Mouse (Mus musculus): Measurements from ENCODE around the gene Olfr5. TPM values are rescaled to one million over a fixed set of nuclear protein-coding genes. Genes with fewer than 3 reads are reported as not detected.

The Olfr5 gene
- not detected in 2 replicates for polyA plus RNA-seq (2015; fragmentation: Nextera tagmentation; extraction: Ambion mirVana)

DNA sequence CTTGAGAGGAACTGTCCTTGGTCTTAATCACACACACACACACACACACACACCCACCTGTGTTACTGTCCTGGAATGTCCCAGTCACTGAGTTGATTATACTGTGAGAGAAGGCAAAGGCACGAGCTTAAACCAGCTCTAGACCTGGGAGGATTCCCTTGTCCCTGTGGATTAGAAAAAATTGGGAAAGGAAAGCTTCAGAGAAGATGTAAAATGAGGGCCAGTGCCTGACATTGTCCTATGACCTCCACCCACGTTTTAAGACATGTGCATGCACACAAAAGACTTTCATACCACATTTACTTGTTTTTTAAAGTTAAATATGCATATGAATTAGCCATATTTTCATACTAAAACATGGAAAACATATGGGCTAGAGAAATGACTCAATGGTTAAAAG is at the start of gene Olfr5:
TSS of gene Olfr5 (minus strand) at position 101 of the 400 bp plus-strand sequence.

DNA sequence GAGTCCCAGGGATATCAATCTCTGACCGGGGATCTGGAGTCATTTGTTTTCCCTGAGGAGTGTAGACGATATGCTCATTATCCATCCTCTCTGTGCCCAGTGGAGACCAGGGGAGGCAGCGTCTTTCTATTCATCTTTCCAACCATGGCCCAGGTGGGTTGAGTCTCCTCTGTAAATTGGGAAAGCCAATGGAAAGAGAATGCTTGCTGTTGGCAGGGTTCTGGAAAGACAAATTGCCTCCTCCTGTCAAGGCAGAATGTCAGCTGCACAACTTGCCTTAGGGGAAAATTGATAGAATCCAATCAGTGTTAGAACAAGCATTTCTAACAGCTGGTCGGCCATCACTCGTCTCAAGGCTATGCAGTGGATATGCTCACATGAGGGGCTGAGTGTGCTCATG is 36.1 kb upstream of the Olfr5 start, which contains the start of gene Olfr1349:
TSS of gene Olfr1349 (minus strand) at position 101 of the 400 bp plus-strand sequence.

DNA sequence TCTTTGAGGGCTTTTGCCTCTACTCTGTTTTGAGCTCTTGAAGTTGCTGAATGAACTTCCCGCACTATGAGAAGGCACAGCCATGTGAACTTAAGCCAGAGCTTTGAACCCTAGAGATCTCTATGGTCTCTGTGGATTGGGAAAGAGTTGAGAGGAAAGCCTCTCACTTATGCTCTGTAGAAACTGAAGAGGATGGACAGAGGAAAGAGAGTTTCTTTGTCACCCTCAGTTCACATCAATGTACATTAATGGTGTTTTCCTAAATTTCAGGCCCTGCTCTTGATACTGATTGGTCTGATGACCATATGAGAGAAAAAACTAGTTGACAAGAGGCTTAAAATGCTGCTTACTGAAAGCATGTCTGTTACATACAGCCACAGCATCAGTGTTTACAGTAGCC is 21.9 kb upstream of the Olfr5 start, which contains the start of gene Olfr1348:
TSS of gene Olfr1348 (minus strand) at position 101 of the 400 bp plus-strand sequence.

GRCm38 (mm10) chr7:6499655-6500054 is 12.9 kb upstream of the Olfr5 start, which contains the start of gene Olfr1347:
Gene Olfr1347 (minus strand): TSS chr7:6499755.

DNA sequence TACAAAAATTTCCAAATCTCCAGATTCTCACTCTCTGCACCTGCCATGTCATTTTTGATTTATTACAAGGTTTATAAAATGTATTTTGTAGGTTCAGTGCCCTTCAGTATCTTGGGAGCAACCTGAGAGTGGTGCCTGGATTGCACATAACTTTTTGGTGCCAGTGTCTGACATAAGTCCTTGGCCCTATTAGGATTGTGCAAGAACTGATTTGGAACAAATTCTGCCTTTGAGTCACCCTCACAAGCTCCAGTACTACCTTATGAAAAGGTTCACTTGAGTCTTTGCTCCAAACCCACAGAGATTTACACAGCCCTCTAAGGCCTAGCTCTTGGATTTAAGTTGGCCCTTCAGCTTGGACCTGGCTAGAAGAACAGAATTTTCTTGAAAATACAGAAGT is 19.8 kb downstream of the Olfr5 start, which contains the start of gene Olfr1346:
TSS of gene Olfr1346 (plus strand) at position 151 of the 400 bp plus-strand sequence.

GRCm38 (mm10) chr7:6455868-6456267 is 30.9 kb downstream of the Olfr5 start, which contains the start of gene Olfr1336:
Gene Olfr1336 (plus strand): TSS chr7:6456168.

DNA sequence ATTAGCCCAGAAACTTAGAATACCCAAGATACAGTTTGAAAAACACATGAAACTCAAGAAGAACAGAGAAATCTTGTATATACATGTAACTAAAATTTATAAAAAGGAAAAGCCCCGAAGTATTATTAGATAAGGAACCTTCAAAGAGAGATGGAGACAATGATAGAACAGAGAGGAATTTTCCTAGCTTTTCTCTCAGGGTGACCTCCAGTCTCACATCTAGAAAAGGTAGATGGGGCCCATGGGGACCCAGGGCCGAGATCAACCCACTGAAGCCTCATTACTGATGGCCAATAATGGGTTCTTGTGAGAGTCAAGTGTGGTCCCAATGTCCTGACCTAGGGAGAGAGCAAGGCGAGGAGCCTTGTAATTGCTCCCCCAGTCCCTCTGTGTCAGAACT is 48.4 kb downstream of the Olfr5 start, which contains the start of gene Olfr1344:
TSS of gene Olfr1344 (plus strand) at position 301 of the 400 bp plus-strand sequence.

Other genes with a start within 250 kb of the Olfr5 start
- not detected in 2 replicates for gene Epp13, start 234.2 kb downstream of the Olfr5 start, polyA plus RNA-seq (2015; fragmentation: Nextera tagmentation; extraction: Ambion mirVana)
- gene Zfp667, start 200.4 kb downstream of the Olfr5 start, polyA plus RNA-seq (2015; fragmentation: Nextera tagmentation; extraction: Ambion mirVana), result 7.5 and 11.8 TPM in 2 replicates
- gene Zfp583, start 155.7 kb downstream of the Olfr5 start, polyA plus RNA-seq (2015; fragmentation: Nextera tagmentation; extraction: Ambion mirVana), result 1.4 and 2.3 TPM in 2 replicates
- gene Gm3854, start 143.2 kb downstream of the Olfr5 start, polyA plus RNA-seq (2015; fragmentation: Nextera tagmentation; extraction: Ambion mirVana), result 0.18 and 0.34 TPM in 2 replicates
- 0.63 and 1.4 TPM in 2 replicates for gene Zfp78, start 123.7 kb downstream of the Olfr5 start, polyA plus RNA-seq (2015; fragmentation: Nextera tagmentation; extraction: Ambion mirVana)
- 6.1 and 6.8 TPM in 2 replicates for gene Zfp28, start 103.6 kb downstream of the Olfr5 start, polyA plus RNA-seq (2015; fragmentation: Nextera tagmentation; extraction: Ambion mirVana)
- gene Smim17, start 88.2 kb downstream of the Olfr5 start, polyA plus RNA-seq (2015; fragmentation: Nextera tagmentation; extraction: Ambion mirVana), result not detected in 2 replicates
- not detected in 2 replicates for gene Gm20715, start 76.7 kb downstream of the Olfr5 start, polyA plus RNA-seq (2015; fragmentation: Nextera tagmentation; extraction: Ambion mirVana)
- gene Olfr1344, start 48.3 kb downstream of the Olfr5 start, polyA plus RNA-seq (2015; fragmentation: Nextera tagmentation; extraction: Ambion mirVana), result not detected in 2 replicates
- not detected in 2 replicates for gene Olfr1336, start 30.8 kb downstream of the Olfr5 start, polyA plus RNA-seq (2015; fragmentation: Nextera tagmentation; extraction: Ambion mirVana)
- gene Olfr1346, start 19.8 kb downstream of the Olfr5 start, polyA plus RNA-seq (2015; fragmentation: Nextera tagmentation; extraction: Ambion mirVana), result not detected in 2 replicates
- not detected in 2 replicates for gene Olfr1347, start 12.8 kb upstream of the Olfr5 start, polyA plus RNA-seq (2015; fragmentation: Nextera tagmentation; extraction: Ambion mirVana)
- gene Olfr1348, start 21.8 kb upstream of the Olfr5 start, polyA plus RNA-seq (2015; fragmentation: Nextera tagmentation; extraction: Ambion mirVana), result not detected in 2 replicates
- gene Olfr1349, start 36.0 kb upstream of the Olfr5 start, polyA plus RNA-seq (2015; fragmentation: Nextera tagmentation; extraction: Ambion mirVana), result not detected in 2 replicates
- not detected in 2 replicates for gene Olfr1350, start 77.9 kb upstream of the Olfr5 start, polyA plus RNA-seq (2015; fragmentation: Nextera tagmentation; extraction: Ambion mirVana)
- gene Zim1, start 209.5 kb upstream of the Olfr5 start, polyA plus RNA-seq (2015; fragmentation: Nextera tagmentation; extraction: Ambion mirVana), result 27.3 and 34.9 TPM in 2 replicates
- gene Peg3, start 243.5 kb upstream of the Olfr5 start, polyA plus RNA-seq (2015; fragmentation: Nextera tagmentation; extraction: Ambion mirVana), result 182 and 198 TPM in 2 replicates
- gene Usp29, start 243.6 kb upstream of the Olfr5 start, polyA plus RNA-seq (2015; fragmentation: Nextera tagmentation; extraction: Ambion mirVana), result 15.9 and 18.9 TPM in 2 replicates